Mouse (Mus musculus) MEL (cell line): ENCODE data around the gene Gm9903. TPM values are rescaled to one million over a fixed set of nuclear protein-coding genes. Genes with fewer than 3 reads are reported as not detected.
A peak's percentile ranks its signal among the peaks of the same experiment; 100 is the strongest.

ENCODE experiments used
- DNase-seq: peaks from one replicate; pipeline ENCODE4 v3.0.0; 2011; ENCODE audit warnings: low read depth, low spot score
- H3K27ac ChIP-seq: 2 replicates; pipeline ENCODE4 v1.5.1; 2012; ENCODE audit warnings: low read depth, mild to moderate bottlenecking, control low read depth, low read length, moderate library complexity; ENCODE audit not compliant: control insufficient read depth
- H3K27me3 ChIP-seq, 2 experiments: fragments of 150-350 bp in 1 of 2; sonication (generic) in 1 of 2; 2 replicates each; pipeline ENCODE4 v1.6.1; 2012; ENCODE audit warnings: low read length in 2 of 2, mild to moderate bottlenecking in 2 of 2, improper control_type of control experiment in 1 of 2, moderate library complexity in 1 of 2; ENCODE audit not compliant: insufficient read depth in 2 of 2, control insufficient read depth in 1 of 2
- H3K36me3 ChIP-seq, 2 experiments: 2 replicates each; pipeline ENCODE4 v1.6.1; 2012 to 2014; ENCODE audit warnings: low read length in 2 of 2, improper control_type of control experiment in 1 of 2, inconsistent platforms in 1 of 2, mild to moderate bottlenecking in 1 of 2; ENCODE audit not compliant: insufficient read depth in 2 of 2, control insufficient read depth in 1 of 2
- H3K4me1 ChIP-seq, 2 experiments: fragments of 150-350 bp in 1 of 2; sonication (generic) in 1 of 2; 2 replicates each; pipeline ENCODE4 v1.6.1; 2012; ENCODE audit warnings: low read length in 2 of 2, improper control_type of control experiment in 1 of 2, mild to moderate bottlenecking in 1 of 2; ENCODE audit not compliant: insufficient read depth in 2 of 2, control insufficient read depth in 1 of 2
- H3K4me3 ChIP-seq, 2 experiments: fragments of 150-350 bp in 1 of 2; sonication (generic) in 1 of 2; 2 replicates each; pipeline ENCODE4 v1.5.1; 2012; ENCODE audit warnings: low read depth in 2 of 2, low read length in 2 of 2, mild to moderate bottlenecking in 2 of 2, moderate library complexity in 2 of 2, control low read depth in 1 of 2, improper control_type of control experiment in 1 of 2; ENCODE audit not compliant: control insufficient read depth in 1 of 2, insufficient read depth in 1 of 2
- H3K79me2 ChIP-seq: 2 replicates; pipeline ENCODE4 v1.6.1; 2012; ENCODE audit warnings: mild to moderate bottlenecking, low read length, moderate library complexity; ENCODE audit not compliant: control insufficient read depth, poor library complexity, insufficient read depth
- H3K9ac ChIP-seq: 2 replicates; pipeline ENCODE4 v1.6.1; 2012; ENCODE audit warnings: low read depth, mild to moderate bottlenecking, control low read depth, low read length, moderate library complexity; ENCODE audit not compliant: control insufficient read depth, poor library complexity, severe bottlenecking
- H3K9me3 ChIP-seq: fragments of 150-350 bp; sonication (generic); replicated peaks from 2 replicates; pipeline ENCODE4 v1.6.1; 2012; ENCODE audit warnings: mild to moderate bottlenecking, low read length, improper control_type of control experiment, moderate library complexity; ENCODE audit not compliant: insufficient read depth
- BHLHE40 ChIP-seq: IDR thresholded peaks from 2 replicates; pipeline ENCODE4 v1.6.1; 2012; ENCODE audit warnings: low read depth, mild to moderate bottlenecking, inconsistent platforms, low read length, improper control_type of control experiment, borderline replicate concordance
- CHD1 ChIP-seq: IDR thresholded peaks from 2 replicates; pipeline ENCODE4 v1.6.1; 2012; ENCODE audit warnings: low read depth, mild to moderate bottlenecking, inconsistent platforms, low read length, improper control_type of control experiment
- E2F4 ChIP-seq: IDR thresholded peaks from 2 replicates; pipeline ENCODE4 v1.6.1; 2011; ENCODE audit warnings: low read depth, low read length, improper control_type of control experiment, borderline replicate concordance
- ETS1 ChIP-seq: IDR thresholded peaks from 2 replicates; pipeline ENCODE4 v1.6.1; 2012; ENCODE audit warnings: low read depth, mild to moderate bottlenecking, inconsistent platforms, low read length, improper control_type of control experiment, moderate library complexity
- GATA1 ChIP-seq: IDR thresholded peaks from 2 replicates; pipeline ENCODE4 v1.6.1; 2011; ENCODE audit warnings: low read depth, low read length, improper control_type of control experiment
- JUND ChIP-seq: IDR thresholded peaks from 2 replicates; pipeline ENCODE4 v1.6.1; 2011; ENCODE audit warnings: low read depth, mild to moderate bottlenecking, improper control_type of control experiment, low read length
- KAT2A ChIP-seq: conservative IDR thresholded peaks from 2 replicates; pipeline ENCODE4 v1.6.1; 2012; ENCODE audit warnings: low read depth, low read length, improper control_type of control experiment, inconsistent platforms
- MAZ ChIP-seq: IDR thresholded peaks from 2 replicates; pipeline ENCODE4 v1.6.1; 2012; ENCODE audit warnings: low read depth, mild to moderate bottlenecking, inconsistent platforms, low read length, improper control_type of control experiment
- MXI1 ChIP-seq: IDR thresholded peaks from 2 replicates; pipeline ENCODE4 v1.6.1; 2011; ENCODE audit warnings: mild to moderate bottlenecking, low read depth, low read length, improper control_type of control experiment
- MYB ChIP-seq: IDR thresholded peaks from 2 replicates; pipeline ENCODE4 v1.6.1; 2011; ENCODE audit warnings: mild to moderate bottlenecking, low read depth, low read length, improper control_type of control experiment
- MYC ChIP-seq: IDR thresholded peaks from 2 replicates; pipeline ENCODE4 v1.6.1; 2011; ENCODE audit warnings: low read depth, mild to moderate bottlenecking, low read length, improper control_type of control experiment, moderate library complexity
- NRF1 ChIP-seq: IDR thresholded peaks from 2 replicates; pipeline ENCODE4 v1.6.1; 2014; ENCODE audit warnings: low read depth, mild to moderate bottlenecking, inconsistent platforms, low read length, improper control_type of control experiment, moderate library complexity; ENCODE audit not compliant: poor library complexity, insufficient read depth, severe bottlenecking
- POLR2A ChIP-seq, 2 experiments: IDR thresholded peaks; 2 replicates each; pipeline ENCODE4 v1.6.1; 2011 to 2012; ENCODE audit warnings: low read length in 2 of 2, mild to moderate bottlenecking in 2 of 2, control low read depth in 1 of 2, improper control_type of control experiment in 1 of 2, low read depth in 1 of 2, moderate library complexity in 1 of 2; ENCODE audit not compliant: control insufficient read depth in 1 of 2, insufficient read depth in 1 of 2, poor library complexity in 1 of 2
- POLR2AphosphoS2 ChIP-seq: IDR thresholded peaks from 2 replicates; pipeline ENCODE4 v1.6.1; 2011; ENCODE audit warnings: low read length, improper control_type of control experiment
- POLR2AphosphoS5 ChIP-seq: IDR thresholded peaks from 2 replicates; pipeline ENCODE4 v1.6.1; 2012; ENCODE audit warnings: low read depth, borderline replicate concordance, mild to moderate bottlenecking, inconsistent platforms, low read length, moderate library complexity, mixed read lengths
- SIN3A ChIP-seq: IDR thresholded peaks from 2 replicates; pipeline ENCODE4 v1.6.1; 2012; ENCODE audit warnings: low read length, improper control_type of control experiment, inconsistent platforms
- SMC3 ChIP-seq: IDR thresholded peaks from 2 replicates; pipeline ENCODE4 v1.6.1; 2011; ENCODE audit warnings: low read depth, low read length, improper control_type of control experiment
- TAL1 ChIP-seq: IDR thresholded peaks from 2 replicates; pipeline ENCODE4 v1.6.1; 2012; ENCODE audit warnings: mild to moderate bottlenecking, inconsistent platforms, low read length, moderate library complexity, mixed read lengths
- TBP ChIP-seq: IDR thresholded peaks from 2 replicates; pipeline ENCODE4 v1.8.0; 2011; ENCODE audit warnings: low read depth, low read length, improper control_type of control experiment
- TCF12 ChIP-seq: IDR thresholded peaks from 2 replicates; pipeline ENCODE4 v1.6.1; 2014; ENCODE audit warnings: low read depth, mild to moderate bottlenecking, inconsistent platforms, low read length, improper control_type of control experiment, moderate library complexity
- USF1 ChIP-seq: IDR thresholded peaks from 2 replicates; pipeline ENCODE4 v1.6.1; 2014; ENCODE audit warnings: low read depth, mild to moderate bottlenecking, inconsistent platforms, low read length, improper control_type of control experiment, moderate library complexity
- ZC3H11A ChIP-seq: IDR thresholded peaks from 2 replicates; pipeline ENCODE4 v1.6.1; 2012; ENCODE audit warnings: low read depth, mild to moderate bottlenecking, inconsistent platforms, low read length, improper control_type of control experiment
- ZMIZ1 ChIP-seq: IDR thresholded peaks from 2 replicates; pipeline ENCODE4 v1.6.1; 2012; ENCODE audit warnings: low read depth, mild to moderate bottlenecking, inconsistent platforms, low read length, improper control_type of control experiment, moderate library complexity
- ZNF384 ChIP-seq: IDR thresholded peaks from 2 replicates; pipeline ENCODE4 v1.6.1; 2012; ENCODE audit warnings: low read depth, mild to moderate bottlenecking, inconsistent platforms, low read length, improper control_type of control experiment
- polyA plus RNA-seq, 2 experiments: library from polyadenylated mRNA; stranded (reverse) in 1 of 2; unstranded in 1 of 2; fragments of >175 nt in 1 of 2; fragments of >200 nt in 1 of 2; gene quantifications; 2 replicates each; pipeline versions ENCODE4 v1.2.1 to v1.2.4; 2012; ENCODE audit warnings: low replicate concordance in 2 of 2, low read depth in 1 of 2; ENCODE audit not compliant: insufficient read length in 2 of 2, insufficient read depth in 1 of 2, missing spikeins in 1 of 2
- total RNA-seq: library from RNA; depleted of rRNA; stranded (reverse); fragments of 300-350 nt; gene quantifications from 2 replicates; pipeline ENCODE4 v1.2.3, GENCODE M21; 2012

Gm9903 gene
- total and polyA plus RNA-seq, 3 experiments, result 0.19 to 0.36 TPM; not detected in 1

DNA sequence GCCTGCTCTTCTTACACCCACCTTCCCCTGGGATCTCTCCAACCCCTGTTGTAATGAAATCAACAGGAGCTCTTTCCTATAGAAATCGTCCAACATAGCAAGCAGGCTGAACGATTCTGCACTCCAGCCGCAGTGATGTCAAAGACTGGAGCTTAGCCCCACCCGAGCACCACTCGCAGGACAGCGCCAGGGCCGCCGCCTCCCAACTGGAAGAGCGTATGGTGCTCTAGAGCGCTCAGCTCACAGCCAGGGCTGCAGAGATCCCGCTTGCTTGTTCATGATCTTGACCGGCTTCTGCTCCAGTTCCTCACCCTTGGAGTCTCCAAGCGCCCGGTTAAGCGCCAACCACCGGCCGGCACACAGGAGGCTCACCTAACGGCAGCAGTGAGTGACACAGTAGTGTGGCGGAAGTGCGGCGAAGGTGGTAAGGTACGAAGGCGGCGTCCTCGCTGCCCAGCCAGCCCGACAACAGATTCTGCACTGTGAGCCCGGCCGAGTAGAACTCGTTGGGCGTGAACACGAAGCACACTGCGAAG lies 27.6 kb downstream of the Gm9903 start:
- peaks cover 0 to 21% of the 10 kb centered on the region in 2 experiments; a peak in 2 of 4 replicates for H3K4me1 ChIP-seq

DNA sequence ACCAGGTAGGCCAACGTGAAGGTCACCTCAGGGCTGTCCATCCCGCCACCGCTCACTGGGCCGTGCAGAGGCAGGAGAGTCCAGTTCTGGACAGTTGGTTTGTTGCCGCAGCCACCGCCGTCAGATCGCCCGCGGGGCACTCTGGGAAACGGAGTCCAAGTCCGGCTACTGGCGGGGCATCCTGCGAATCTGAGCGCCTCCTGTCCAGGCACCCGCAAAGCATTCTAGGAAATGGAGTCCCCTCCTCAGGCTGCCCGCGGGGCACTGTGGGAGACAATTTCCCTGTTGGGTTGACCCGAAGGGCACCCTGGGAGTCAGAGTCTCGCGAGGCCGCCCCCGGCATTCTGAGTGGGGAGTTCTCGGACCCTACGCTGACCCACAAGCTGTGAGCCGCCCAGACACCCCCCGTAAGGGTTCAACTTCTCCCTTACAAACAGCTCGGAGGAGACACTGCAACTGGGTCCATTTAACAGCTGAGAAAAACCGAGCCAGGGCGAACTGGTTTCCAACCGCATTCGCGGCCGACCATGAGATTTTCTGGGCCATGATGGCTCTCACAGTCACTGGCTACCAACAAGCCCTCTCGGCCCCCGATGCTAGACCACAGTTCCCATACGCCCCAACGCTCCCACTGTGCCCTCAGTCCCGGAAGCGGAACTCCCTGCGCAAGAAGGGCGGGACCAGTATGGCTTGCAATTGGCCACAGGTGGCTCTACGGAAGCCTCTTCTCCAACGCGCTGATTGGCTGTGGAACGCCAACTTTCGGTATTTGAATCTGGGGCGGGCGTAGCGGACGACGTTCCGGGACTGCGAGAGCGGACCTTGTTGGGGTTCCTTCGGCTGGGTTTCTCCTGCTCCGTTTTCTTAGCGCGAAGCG lies 28.3 kb downstream of the Gm9903 start, which contains the start of the genes Tacc3 and Tmem129:
Gene Tacc3, plus strand, starts transcription at position 342 of the 877 bp plus-strand sequence.
Gene Tmem129, minus strand, starts transcription at position 630 of the 877 bp plus-strand sequence.
- Histone ChIP-seq H3K79me2 (peaks cover 51% of the 10 kb centered on the region), H3K27me3 (no peaks in the 10 kb centered on the region), H3K36me3 (peaks cover 15 to 27% of the 10 kb centered on the region in 2 experiments)
- no peak for TF ChIP-seq ZMIZ1
- TF ChIP-seq JUND, result no peak
- TF ChIP-seq ETS1, result no peak
- no peak for TF ChIP-seq TAL1
- TF ChIP-seq POLR2AphosphoS2, result no peak
- TF ChIP-seq MYB, result no peak
- TF ChIP-seq MAZ, result no peak
- no peak for TF ChIP-seq KAT2A
- TF ChIP-seq TBP, result peak; percentile 82
- no peak; the same call in 1 of the 2 replicates for TF ChIP-seq POLR2AphosphoS5
- TF ChIP-seq USF1, result no peak
- peak; percentile 13; the same call in 1 of the 2 replicates for TF ChIP-seq GATA1
- no peak for TF ChIP-seq ZC3H11A
- no peak for TF ChIP-seq NRF1
- TF ChIP-seq POLR2A (IDR thresholded peaks at IDR 0.05; ENCODE audit: control insufficient read depth in 1 of 2, insufficient read depth in 1 of 2, low read depth in 1 of 2, low read length in 2 of 2, poor library complexity in 1 of 2), result peak; percentile 90 to 97
- no peak for TF ChIP-seq BHLHE40
- TF ChIP-seq MXI1, result no peak
- TF ChIP-seq SMC3, result no peak
- TF ChIP-seq MYC, result no peak
- TF ChIP-seq SIN3A, result no peak
- TF ChIP-seq, all 39 proteins: peak for 3
- peak within 1 kb of the TSS; percentile 92 for H3K9ac ChIP-seq
- DNase-seq, result peak; percentile 99
- H3K4me3 ChIP-seq, result peak within 1 kb of the TSS; percentile 80 to 83
- peaks cover 0 to 21% of the 10 kb centered on the region in 2 experiments; a peak in 2 of 4 replicates for H3K4me1 ChIP-seq
- peak within 1 kb of the TSS; percentile 95 for H3K27ac ChIP-seq
- no peaks in the 10 kb centered on the region for H3K9me3 ChIP-seq

More for the DNA sequence above, 27.6 kb downstream of the Gm9903 start:
- Histone ChIP-seq H3K27ac (peak overlapping the region; percentile 78), H3K27me3 (no peaks in the 10 kb centered on the region), H3K9me3 (no peaks in the 10 kb centered on the region), H3K79me2 (peaks cover 52% of the 10 kb centered on the region), H3K9ac (peak overlapping the region; percentile 80), H3K36me3 (peaks cover 12 to 30% of the 10 kb centered on the region in 2 experiments), H3K4me3 (peak overlapping the region; percentile 67 to 75)
- TF ChIP-seq POLR2AphosphoS5, result no peak; the same call in 1 of the 2 replicates
- no peak for TF ChIP-seq CHD1
- TF ChIP-seq TCF12, result no peak
- no peak for TF ChIP-seq ZNF384
- TF ChIP-seq POLR2A (IDR thresholded peaks at IDR 0.05; ENCODE audit: control insufficient read depth in 1 of 2, insufficient read depth in 1 of 2, low read depth in 1 of 2, low read length in 2 of 2, poor library complexity in 1 of 2), result peak in 1 of 2 experiments; percentile 49; a peak in 1 of 4 replicates
- TF ChIP-seq E2F4, result no peak
- DNase-seq, result peak; percentile 95
